Mouse (Mus musculus): ENCODE measurements around the gene Tmcc3. TPM values are rescaled to one million over a fixed set of nuclear protein-coding genes. Genes with fewer than 3 reads are reported as not detected.
A peak's percentile ranks its signal among the peaks of the same experiment; 100 is the strongest.

Gene Tmcc3
- polyA plus RNA-seq, 1 experiment from 2014 or later = 3.2 TPM

DNA sequence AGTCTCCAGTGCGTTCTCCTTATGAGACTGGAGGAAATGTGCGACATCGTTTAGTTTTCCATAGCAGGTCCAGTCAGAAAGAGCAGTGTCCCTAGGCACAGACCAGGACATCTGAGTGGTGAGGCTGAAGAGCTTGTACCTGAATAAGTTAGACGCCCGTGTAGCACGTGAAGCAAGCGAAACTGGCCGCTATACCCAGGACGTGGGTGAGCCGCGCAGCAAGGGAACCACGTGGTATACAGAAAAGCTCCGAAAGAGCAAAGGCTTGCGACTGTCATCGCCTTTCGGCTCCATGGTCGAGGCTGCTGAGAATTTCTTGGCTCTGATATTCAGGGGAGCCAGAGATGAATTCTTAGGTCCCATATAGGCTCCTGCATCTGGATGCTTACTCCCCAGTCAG is 29.8 kb downstream of the Tmcc3 start:
- H3K4me1 ChIP-seq (replicated peaks) = peaks cover 6% of the 10 kb centered on the region
- no peaks in the 10 kb centered on the region for H3K36me3 ChIP-seq
- H3K27ac ChIP-seq = no peak overlapping the region
- 0 out of 2 replicates have a peak, but pooled peaks cover 2% of the 10 kb centered on the region for H3K9me3 ChIP-seq
- WGBS = 74% methylated on average over 17 of the region's 17 CpGs
- no peak overlapping the region for H3K4me3 ChIP-seq
- no peaks in the 10 kb centered on the region; the same call in 1 of the 2 replicates for H3K27me3 ChIP-seq (ENCODE audit: insufficient read depth, poor library complexity, severe bottlenecking)
- no peak for DNase-seq (ENCODE audit: low spot score)

DNA sequence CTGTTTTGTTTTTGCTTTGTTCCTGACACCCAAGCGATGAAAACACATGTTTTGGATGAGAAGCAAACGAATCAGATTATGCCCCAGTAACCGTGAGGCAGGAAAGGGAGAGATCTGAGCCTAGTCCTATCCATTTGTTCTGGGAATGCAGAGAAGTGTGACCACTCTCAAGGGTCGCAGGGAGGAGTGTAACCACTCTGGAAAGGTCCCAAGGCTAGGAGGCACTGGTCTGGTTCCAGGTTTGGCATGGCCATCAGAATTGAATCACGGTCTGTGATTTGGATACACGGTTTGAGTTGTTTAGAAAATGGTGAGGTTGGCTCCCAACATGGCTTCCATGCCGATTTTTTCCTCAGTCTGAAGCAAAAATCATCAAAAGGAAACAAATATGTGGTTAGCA is 30.5 kb downstream of the Tmcc3 start:
- H3K27me3 ChIP-seq (ENCODE audit: insufficient read depth, poor library complexity, severe bottlenecking) = no peaks in the 10 kb centered on the region; the same call in 1 of the 2 replicates
- no peaks in the 10 kb centered on the region for H3K36me3 ChIP-seq
- no peak overlapping the region for H3K4me3 ChIP-seq
- no peak for DNase-seq (ENCODE audit: low spot score)
- WGBS = 70% methylated on average over 7 of the region's 7 CpGs
- 0 out of 2 replicates have a peak, but pooled peaks cover 2% of the 10 kb centered on the region for H3K9me3 ChIP-seq
- peaks cover 6% of the 10 kb centered on the region for H3K4me1 ChIP-seq (replicated peaks)
- no peak overlapping the region for H3K27ac ChIP-seq

DNA sequence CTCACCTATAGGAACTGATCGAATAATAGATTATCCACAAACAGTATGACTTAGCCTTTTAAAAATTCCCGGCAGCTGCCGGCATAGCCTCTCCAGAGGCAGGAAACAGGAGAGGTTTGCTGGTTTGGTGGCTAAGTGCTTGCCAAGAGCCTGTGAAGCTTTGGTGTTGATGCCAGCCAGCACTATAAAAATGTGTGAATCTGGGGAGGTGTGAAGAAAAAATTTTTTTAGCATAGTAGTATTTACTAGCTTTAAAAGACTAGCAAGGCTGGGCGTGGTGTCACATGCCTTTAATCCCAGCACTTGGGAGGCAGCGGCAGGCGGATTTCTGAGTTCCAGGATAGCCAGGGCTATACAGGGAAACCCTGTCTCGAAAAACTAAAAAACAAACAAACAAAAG is 31.8 kb downstream of the Tmcc3 start:
- Histone ChIP-seq H3K4me3 (no peak overlapping the region), H3K4me1 (replicated peaks) (peaks cover 6% of the 10 kb centered on the region), H3K36me3 (no peaks in the 10 kb centered on the region), H3K27ac (no peak overlapping the region), H3K27me3 (ENCODE audit: insufficient read depth, poor library complexity, severe bottlenecking) (no peaks in the 10 kb centered on the region; the same call in 1 of the 2 replicates), H3K9me3 (no peaks in the 10 kb centered on the region)
- WGBS = 89% methylated on average over 7 of the region's 7 CpGs
- no peak for DNase-seq (ENCODE audit: low spot score)

DNA sequence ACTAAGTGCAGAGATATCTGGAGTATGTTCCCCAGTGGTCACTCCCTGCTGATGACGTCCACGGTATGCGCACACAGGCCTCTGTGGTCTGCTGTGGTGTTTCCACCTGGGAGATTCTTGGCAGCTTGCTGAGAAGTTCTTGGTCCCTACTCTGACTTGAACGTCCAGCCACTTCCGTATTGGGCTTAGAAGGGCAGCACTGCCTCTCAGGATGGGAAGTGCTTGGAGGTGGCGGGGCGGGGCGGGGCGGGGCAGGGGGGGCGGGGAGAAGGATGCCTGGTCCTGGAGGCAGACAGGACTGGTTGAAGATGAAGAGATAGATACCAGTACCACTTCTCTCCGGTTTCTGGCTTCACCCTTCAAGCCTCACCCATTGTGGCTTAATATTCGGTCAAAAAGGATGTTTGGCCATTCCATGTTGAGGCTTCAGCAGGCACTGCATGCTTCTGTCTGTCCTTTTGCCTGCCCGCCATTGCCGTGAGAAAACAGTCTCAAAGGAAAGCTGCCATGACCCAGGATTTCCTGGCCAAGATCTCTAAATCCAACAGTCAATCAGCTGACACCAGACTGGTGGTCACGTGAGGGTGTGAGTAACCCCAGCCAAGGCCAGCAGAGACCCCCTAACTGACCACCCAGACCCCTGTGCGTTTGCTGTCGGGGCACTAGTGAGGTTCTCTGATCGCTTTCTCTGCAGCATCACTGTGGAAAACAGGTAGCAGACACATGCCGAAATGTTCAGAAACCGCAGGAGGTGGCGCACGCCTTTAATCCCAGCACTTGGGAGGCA is 33.1 kb downstream of the Tmcc3 start:
- Histone ChIP-seq H3K27ac (0 out of 2 replicates have a peak overlapping the region, but pooled peaks have one; percentile 50), H3K27me3 (ENCODE audit: insufficient read depth, poor library complexity, severe bottlenecking) (no peaks in the 10 kb centered on the region; the same call in 1 of the 2 replicates), H3K4me1 (replicated peaks) (peaks cover 6% of the 10 kb centered on the region), H3K36me3 (no peaks in the 10 kb centered on the region), H3K9me3 (no peaks in the 10 kb centered on the region), H3K4me3 (no peak overlapping the region)
- WGBS = 54% methylated on average over 22 of the region's 22 CpGs
- DNase-seq (ENCODE audit: low spot score) = peak; percentile 7

DNA sequence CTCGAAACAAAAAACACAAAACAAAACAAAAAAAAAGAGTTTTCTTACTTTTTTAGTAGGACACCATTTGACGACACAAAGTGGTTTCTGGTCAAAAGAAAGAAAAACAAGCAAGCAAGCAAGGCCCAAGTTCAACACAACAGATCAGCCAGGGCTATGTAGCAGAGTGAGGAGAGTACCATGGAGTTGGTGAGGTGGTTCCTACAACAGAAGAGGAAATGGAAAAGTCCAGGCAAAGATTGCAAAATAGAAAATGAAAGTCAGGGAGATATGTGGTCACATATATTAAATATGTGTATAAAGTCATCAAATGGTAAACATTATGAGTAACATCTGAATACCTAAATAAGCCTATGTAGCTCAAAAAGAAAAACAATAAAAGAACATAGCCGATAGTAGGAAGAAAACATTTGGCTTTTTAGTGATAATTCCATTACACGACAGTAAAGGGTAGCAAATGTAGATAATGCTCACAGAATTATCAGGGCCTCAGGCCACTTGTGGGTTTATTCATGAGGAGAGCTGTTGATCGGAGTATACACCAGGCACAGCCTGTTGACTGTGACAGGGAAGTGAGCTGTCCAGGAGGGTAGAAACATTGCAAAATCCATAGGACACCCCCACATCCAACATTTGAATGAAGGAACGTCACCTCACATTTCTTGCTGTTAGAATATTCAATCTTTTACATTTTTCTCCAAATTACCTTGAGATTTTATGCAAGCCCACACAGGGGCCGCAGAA is 33.9 kb downstream of the Tmcc3 start:
- 89% methylated on average over 7 of the region's 7 CpGs for WGBS
- Histone ChIP-seq H3K4me1 (replicated peaks) (peaks cover 14% of the 10 kb centered on the region), H3K9me3 (no peaks in the 10 kb centered on the region), H3K27ac (no peak overlapping the region), H3K4me3 (no peak overlapping the region), H3K36me3 (no peaks in the 10 kb centered on the region), H3K27me3 (ENCODE audit: insufficient read depth, poor library complexity, severe bottlenecking) (no peaks in the 10 kb centered on the region; the same call in 1 of the 2 replicates)
- no peak for DNase-seq (ENCODE audit: low spot score)

DNA sequence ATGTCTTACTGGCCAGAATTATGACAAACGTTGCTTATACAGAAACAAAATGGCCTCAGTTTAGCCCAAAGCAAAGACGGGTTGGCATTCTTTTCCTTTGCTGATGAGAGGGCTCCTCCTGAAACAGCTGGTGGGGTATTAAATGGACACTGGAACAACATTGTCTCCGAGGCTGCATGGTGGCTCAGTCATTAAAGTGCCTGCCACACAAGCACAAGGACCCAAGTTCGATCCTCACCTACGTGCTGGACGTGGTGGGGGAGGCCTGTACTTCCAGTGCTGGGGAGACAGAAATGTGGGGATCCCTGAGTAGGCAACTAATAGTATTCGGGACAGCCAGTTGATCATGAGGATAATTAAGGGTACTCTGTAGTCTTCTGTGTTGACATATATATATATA is 34.8 kb downstream of the Tmcc3 start:
- WGBS = 92% methylated on average over 7 of the region's 7 CpGs
- no peak for DNase-seq (ENCODE audit: low spot score)

DNA sequence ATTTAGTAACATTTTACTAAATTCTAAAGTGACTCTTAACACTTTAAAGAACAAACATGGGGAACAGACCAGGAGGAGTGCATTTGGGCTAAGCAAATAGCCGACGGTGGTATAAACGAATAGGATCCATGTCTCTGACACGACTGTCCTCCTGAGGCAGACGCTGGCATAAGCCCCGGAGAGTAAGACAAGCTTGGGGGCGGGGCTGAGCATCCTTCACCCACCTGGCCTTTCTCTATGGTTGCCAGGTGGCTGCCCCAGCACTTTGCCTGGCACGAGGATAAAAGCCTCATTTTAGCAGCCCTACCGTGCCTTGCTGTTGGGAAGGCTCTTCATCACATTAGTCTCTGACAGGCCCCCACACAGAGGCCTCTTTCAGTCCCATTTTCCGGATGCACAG is 35.5 kb downstream of the Tmcc3 start:
- no peak overlapping the region for H3K4me3 ChIP-seq
- no peaks in the 10 kb centered on the region for H3K9me3 ChIP-seq
- H3K27ac ChIP-seq = no peak overlapping the region
- no peaks in the 10 kb centered on the region for H3K27me3 ChIP-seq (ENCODE audit: insufficient read depth, poor library complexity, severe bottlenecking)
- WGBS = 77% methylated on average over 10 of the region's 10 CpGs
- no peaks in the 10 kb centered on the region for H3K36me3 ChIP-seq
- H3K4me1 ChIP-seq (replicated peaks) = peaks cover 16% of the 10 kb centered on the region
- DNase-seq (ENCODE audit: low spot score) = no peak

More for the DNA sequence above, 34.8 kb downstream of the Tmcc3 start:
- Histone ChIP-seq H3K4me1 (replicated peaks) (peaks cover 16% of the 10 kb centered on the region), H3K36me3 (no peaks in the 10 kb centered on the region), H3K9me3 (no peaks in the 10 kb centered on the region), H3K27ac (no peak overlapping the region), H3K4me3 (no peak overlapping the region), H3K27me3 (ENCODE audit: insufficient read depth, poor library complexity, severe bottlenecking) (no peaks in the 10 kb centered on the region; the same call in 1 of the 2 replicates)

DNA sequence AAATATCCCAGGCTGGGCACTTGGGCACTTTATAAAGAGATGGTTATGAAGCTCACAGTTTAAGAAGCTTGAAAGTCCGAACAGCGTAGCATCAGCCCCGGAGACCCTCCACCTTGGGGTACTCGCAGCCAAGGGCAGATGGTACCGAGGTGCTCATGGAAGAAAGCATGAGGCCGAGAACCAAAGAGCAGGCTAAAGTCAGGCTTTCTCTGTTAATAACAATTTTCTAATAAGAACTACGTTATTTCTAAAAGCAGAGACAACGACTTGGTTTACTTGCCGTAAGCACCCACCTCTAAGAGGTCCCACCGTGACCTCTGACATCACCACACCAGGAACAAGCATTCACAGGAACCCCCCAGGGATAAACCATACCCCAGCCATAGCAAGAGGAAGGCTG is 36.2 kb downstream of the Tmcc3 start:
- Histone ChIP-seq H3K4me1 (replicated peaks) (peaks cover 16% of the 10 kb centered on the region), H3K27me3 (ENCODE audit: insufficient read depth, poor library complexity, severe bottlenecking) (no peaks in the 10 kb centered on the region), H3K36me3 (no peaks in the 10 kb centered on the region), H3K4me3 (no peak overlapping the region), H3K9me3 (no peaks in the 10 kb centered on the region), H3K27ac (no peak overlapping the region)
- no peak for DNase-seq (ENCODE audit: low spot score)
- WGBS = 94% methylated on average over 10 of the region's 10 CpGs

DNA sequence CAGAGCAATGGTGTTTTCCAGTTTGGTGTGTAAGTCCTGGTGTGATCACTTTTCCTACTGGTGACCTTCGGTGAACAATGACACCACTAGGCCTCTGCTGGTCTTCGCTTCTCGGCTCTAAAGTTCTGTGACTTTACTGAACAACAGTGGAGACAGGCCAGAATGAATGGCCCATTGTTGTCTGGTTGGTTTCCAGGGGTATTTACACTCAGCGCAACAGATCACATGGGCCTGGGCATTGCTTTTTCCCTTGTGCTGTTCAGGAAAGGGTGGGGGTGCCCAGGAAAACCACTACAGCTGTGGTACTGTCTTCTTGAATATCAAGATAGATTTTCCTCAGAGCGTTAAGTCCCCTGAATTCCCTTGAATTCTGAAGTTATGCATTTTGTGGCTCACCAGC is 38.5 kb downstream of the Tmcc3 start:
- DNase-seq (ENCODE audit: low spot score) = peak; percentile 36
- Histone ChIP-seq H3K36me3 (no peaks in the 10 kb centered on the region), H3K27ac (peak overlapping the region; percentile 72), H3K4me3 (no peak overlapping the region), H3K27me3 (ENCODE audit: insufficient read depth, poor library complexity, severe bottlenecking) (no peaks in the 10 kb centered on the region), H3K9me3 (no peaks in the 10 kb centered on the region), H3K4me1 (replicated peaks) (peaks cover 10% of the 10 kb centered on the region)
- WGBS = 56% methylated on average over 5 of the region's 5 CpGs

DNA sequence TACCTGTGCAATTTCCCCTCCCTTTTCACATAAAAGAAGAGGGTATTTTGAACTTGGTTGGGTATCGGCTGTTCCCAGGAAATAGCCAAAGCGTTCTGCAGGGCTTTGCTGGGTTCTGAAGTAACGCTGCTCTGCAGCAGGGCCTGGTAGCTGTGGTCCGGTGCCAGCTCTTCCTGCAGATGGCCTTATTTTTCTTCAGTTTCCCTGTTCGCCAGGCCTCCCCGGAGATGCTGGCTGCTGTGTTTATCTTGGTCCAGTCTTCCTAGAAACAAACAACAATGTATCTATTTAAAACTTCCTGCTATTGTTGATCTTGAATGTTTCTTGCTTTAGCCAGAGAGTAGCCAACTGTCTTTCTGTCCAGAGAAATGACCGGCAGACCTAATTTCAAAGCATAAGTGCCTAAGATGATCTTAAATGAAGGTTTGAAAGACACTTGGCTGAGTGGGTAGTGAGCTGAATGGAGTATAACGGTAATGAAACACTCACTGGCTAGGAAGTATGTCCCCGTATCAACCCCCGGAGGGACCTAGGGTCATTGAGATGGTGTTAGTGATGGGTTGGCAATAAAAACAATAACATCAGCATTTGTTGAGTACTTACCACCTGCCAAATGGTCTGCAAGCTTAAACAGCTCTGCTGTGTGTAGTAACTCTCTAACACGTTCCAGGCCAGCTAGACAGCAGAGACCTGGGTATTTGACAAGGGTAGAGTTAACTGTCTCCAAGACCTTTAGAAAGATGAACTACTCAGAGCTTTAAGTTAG is 39.3 kb downstream of the Tmcc3 start:
- no peaks in the 10 kb centered on the region for H3K9me3 ChIP-seq
- H3K27me3 ChIP-seq (ENCODE audit: insufficient read depth, poor library complexity, severe bottlenecking) = no peaks in the 10 kb centered on the region
- 77% methylated on average over 11 of the region's 11 CpGs for WGBS
- DNase-seq (ENCODE audit: low spot score) = no peak
- no peaks in the 10 kb centered on the region for H3K36me3 ChIP-seq
- no peak overlapping the region for H3K4me3 ChIP-seq
- no peak overlapping the region; the same call in 1 of the 2 replicates for H3K27ac ChIP-seq
- H3K4me1 ChIP-seq (replicated peaks) = peaks cover 10% of the 10 kb centered on the region

DNA sequence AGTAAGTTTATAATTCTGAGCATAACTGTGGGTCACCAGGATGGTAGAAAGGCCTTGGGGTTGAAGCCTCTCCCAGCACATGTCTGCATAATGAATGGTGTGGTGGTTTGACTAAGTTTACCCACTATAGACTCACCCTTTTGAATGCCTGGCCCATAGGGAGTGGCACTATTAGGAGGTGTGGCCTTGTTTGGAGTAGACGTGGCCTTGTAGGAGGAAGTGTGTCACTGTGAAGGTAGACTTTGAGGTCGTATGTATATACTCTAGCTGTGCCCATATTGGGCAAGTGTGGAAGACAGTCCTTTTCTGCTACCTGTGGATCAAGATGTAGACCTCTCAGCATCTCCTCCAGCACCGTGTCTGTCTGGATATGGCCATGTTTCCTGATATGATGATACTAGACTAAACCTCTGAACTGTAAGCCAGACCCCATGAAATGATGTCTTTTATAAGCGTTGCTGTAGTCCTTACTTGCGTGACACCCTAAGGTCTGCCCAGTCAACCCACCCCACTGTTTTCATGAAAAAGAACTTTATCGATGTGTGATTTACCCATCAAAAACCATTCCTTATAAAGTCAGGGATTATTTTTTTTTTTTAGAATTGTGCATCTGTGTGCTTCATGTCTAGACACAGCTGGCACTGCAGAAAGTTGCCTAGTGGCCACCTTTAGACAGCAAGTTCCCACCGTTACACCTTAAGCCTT is 40.6 kb downstream of the Tmcc3 start:
- no peak overlapping the region for H3K27ac ChIP-seq
- no peak overlapping the region for H3K4me3 ChIP-seq
- no peaks in the 10 kb centered on the region for H3K9me3 ChIP-seq
- no peaks in the 10 kb centered on the region for H3K36me3 ChIP-seq
- 94% methylated on average over 7 of the region's 7 CpGs for WGBS
- no peaks in the 10 kb centered on the region for H3K27me3 ChIP-seq (ENCODE audit: insufficient read depth, poor library complexity, severe bottlenecking)
- DNase-seq (ENCODE audit: low spot score) = no peak
- H3K4me1 ChIP-seq (replicated peaks) = peaks cover 10% of the 10 kb centered on the region
